In the genomic region with DNA sequence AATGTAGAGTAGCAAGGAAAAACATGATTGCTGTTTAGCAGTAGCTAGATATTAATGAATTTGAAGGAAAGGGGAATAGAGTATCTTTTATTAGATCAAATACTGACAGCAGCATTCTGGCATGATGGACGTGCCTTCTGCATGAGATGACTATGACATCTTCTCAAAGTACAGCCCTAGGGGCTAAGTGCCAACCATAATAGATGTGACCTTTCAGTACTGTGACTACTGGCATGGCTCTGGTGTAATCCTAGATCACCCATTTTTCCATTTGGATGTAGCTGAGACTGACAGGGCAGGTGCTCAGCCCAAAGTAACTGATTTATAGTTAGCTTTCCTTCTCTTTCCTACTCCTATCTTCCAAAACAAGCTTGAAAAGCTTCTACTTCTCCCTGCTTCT, we compare ENCODE assay signal across 24 mouse cellular contexts. TPM values are rescaled to one million over a fixed set of nuclear protein-coding genes. Genes with fewer than 3 reads are reported as not detected.
A peak's percentile ranks its signal among the peaks of the same experiment; 100 is the strongest.
DNase-seq lines count a peak whose midpoint lies in the region; ATAC-seq and TF ChIP-seq lines count a peak whose summit lies in the region.
"Had no signal": no experiment of that assay in that cellular context is flagged by ENCODE, and none has a peak within 500 bp of the region (broad histone marks: within the 10 kb centered on the region; RNA-seq: fewer than 3 reads in every experiment).

No protein-coding gene starts in this region.

- intact Hi-C loops in gastrocnemius, adult 2 months (cut with DNase I): no loop called here

- TF ChIP-seq POLR2A in liver, adult 2 months (IDR thresholded peaks at IDR 0.05; ENCODE audit: extremely low read depth, insufficient read depth, low read length): no peak
- TF ChIP-seq POLR2A in myocyte (IDR thresholded peaks at IDR 0.05; ENCODE audit: insufficient read length, low read depth): no peak

- H3K4me3 ChIP-seq in gastrocnemius, adult 2 months: no peak overlapping the region
- H3K4me3 ChIP-seq in liver, adult 2 months (ENCODE audit: insufficient read depth, low read depth, low read length): no peak overlapping the region
- no peak overlapping the region for H3K4me3 ChIP-seq in liver, postnatal 0 days (ENCODE audit: low read depth, low read length)
- H3K4me3 ChIP-seq in myocyte: no peak overlapping the region
- H3K4me3 ChIP-seq: forebrain, embryonic 10.5 days; heart, embryonic 12.5 days; hindbrain, embryonic 15.5 days; intestine, embryonic 15.5 days; limb, embryonic 12.5 days; midbrain, embryonic 13.5 days; neural tube, embryonic 15.5 days had no signal

- 24% methylated on average over 1 of the region's 1 CpGs for WGBS in liver, adult 2 months
- 72% methylated on average over 1 of the region's 1 CpGs for WGBS in liver, postnatal 0 days (ENCODE audit: insufficient replicate concordance)

- no peak overlapping the region for H3K9ac ChIP-seq in liver, adult 2 months (ENCODE audit: low read depth, low read length)
- H3K9ac ChIP-seq in liver, postnatal 0 days (replicated peaks): no peak overlapping the region
- H3K9ac ChIP-seq: heart, embryonic 12.5 days; hindbrain, embryonic 15.5 days; intestine, embryonic 15.5 days; limb, embryonic 12.5 days; midbrain, embryonic 13.5 days; neural tube, embryonic 15.5 days had no signal

- H3K4me1 ChIP-seq in liver, adult 2 months (ENCODE audit: control insufficient read depth, insufficient read depth, low read length): peaks cover 11% of the 10 kb centered on the region
- peaks cover 2% of the 10 kb centered on the region; the same call in 1 of the 2 replicates for H3K4me1 ChIP-seq in liver, postnatal 0 days (ENCODE audit: insufficient read depth)
- H3K4me1 ChIP-seq: forebrain, embryonic 10.5 days; heart, embryonic 12.5 days; hindbrain, embryonic 15.5 days; intestine, embryonic 15.5 days; limb, embryonic 12.5 days; midbrain, embryonic 13.5 days; neural tube, embryonic 15.5 days had no signal

- H3K79me2 ChIP-seq in liver, adult 2 months (ENCODE audit: control insufficient read depth, insufficient read depth, low read length): no peaks in the 10 kb centered on the region
- no peaks in the 10 kb centered on the region for H3K79me2 ChIP-seq in myocyte (ENCODE audit: control insufficient read depth, insufficient read depth)

- H3K36me3 ChIP-seq in liver, adult 2 months (ENCODE audit: control insufficient read depth, insufficient read depth, low read length): no peaks in the 10 kb centered on the region
- no peaks in the 10 kb centered on the region for H3K36me3 ChIP-seq in liver, postnatal 0 days (replicated peaks; ENCODE audit: insufficient read depth, low read length)
- no peaks in the 10 kb centered on the region for H3K36me3 ChIP-seq in myocyte (ENCODE audit: control insufficient read depth, insufficient read depth)
- H3K36me3 ChIP-seq: forebrain, embryonic 10.5 days; heart, embryonic 12.5 days; hindbrain, embryonic 15.5 days; intestine, embryonic 15.5 days; limb, embryonic 12.5 days; midbrain, embryonic 13.5 days; neural tube, embryonic 15.5 days had no signal

- H3ac ChIP-seq in myocyte (ENCODE audit: control insufficient read depth, insufficient read length): no peak overlapping the region

- no peaks in the 10 kb centered on the region for H3K9me3 ChIP-seq in liver, postnatal 0 days (ENCODE audit: low read length)
- H3K9me3 ChIP-seq: forebrain, embryonic 10.5 days; G1E; heart, embryonic 12.5 days; hindbrain, embryonic 15.5 days; intestine, embryonic 15.5 days; limb, embryonic 12.5 days; midbrain, embryonic 13.5 days; neural tube, embryonic 15.5 days had no signal

- no peak overlapping the region for H3K4me2 ChIP-seq in liver, postnatal 0 days (ENCODE audit: low read depth, low read length)
- H3K4me2 ChIP-seq in myocyte (ENCODE audit: low read depth): peak overlapping the region; percentile 61
- H3K4me2 ChIP-seq: heart, embryonic 12.5 days; hindbrain, embryonic 15.5 days; intestine, embryonic 15.5 days; limb, embryonic 12.5 days; midbrain, embryonic 13.5 days; neural tube, embryonic 15.5 days had no signal

- no peak for ATAC-seq in liver, postnatal 0 days
- no peak for ATAC-seq in granulocyte monocyte progenitor cell, adult 5-6 weeks (replicated peaks; ENCODE audit: poor library complexity, severe bottlenecking)
- ATAC-seq: intestine, embryonic 15.5 days; midbrain, embryonic 13.5 days had no signal

- TF ChIP-seq CTCF in gastrocnemius, adult 2 months (IDR thresholded peaks at IDR 0.05): no peak
- TF ChIP-seq CTCF in liver, adult 2 months (IDR thresholded peaks at IDR 0.05; ENCODE audit: low read depth, low read length): no peak
- no peak for TF ChIP-seq CTCF in liver, postnatal 0 days (IDR thresholded peaks at IDR 0.05; ENCODE audit: low read depth)

- no peaks in the 10 kb centered on the region for H3K27me3 ChIP-seq in liver, adult 2 months (ENCODE audit: control insufficient read depth, insufficient read depth, low read length)
- no peaks in the 10 kb centered on the region for H3K27me3 ChIP-seq in liver, postnatal 0 days (ENCODE audit: insufficient read depth, low read length)
- no peaks in the 10 kb centered on the region for H3K27me3 ChIP-seq in myocyte (ENCODE audit: control insufficient read depth, insufficient read depth, insufficient read length)
- H3K27me3 ChIP-seq: heart, embryonic 12.5 days; hindbrain, embryonic 15.5 days; intestine, embryonic 15.5 days; limb, embryonic 12.5 days; midbrain, embryonic 13.5 days; neural tube, embryonic 15.5 days had no signal

- peak; percentile 57 for DNase-seq in gastrocnemius, adult 2 months
- DNase-seq in gastrocnemius, postnatal 10 days: no peak
- DNase-seq in liver, adult 2 months (ENCODE audit: extremely low read depth, low read depth, low spot score): peak; percentile 87
- no peak for DNase-seq in liver, postnatal 0 days
- DNase-seq in gastrocnemius, adult 8-10 months (ENCODE audit: low spot score in 2 of 2): peak; percentile 34 to 56
- no peak for DNase-seq in left cerebral cortex, adult 18-20 months (ENCODE audit: low spot score in 2 of 2)
- DNase-seq: cerebellum, adult 18-20 months; cerebellum, postnatal 25 days; embryo, embryonic 11 days; layer of hippocampus, adult 9-11 months; right cerebral cortex, postnatal 14 days; thymus, postnatal 4 days had no signal

- H3K27ac ChIP-seq in gastrocnemius, adult 2 months: peak overlapping the region; percentile 85
- no peak overlapping the region for H3K27ac ChIP-seq in liver, adult 2 months (replicated peaks; ENCODE audit: insufficient read depth, low read depth, low read length)
- H3K27ac ChIP-seq in liver, postnatal 0 days (ENCODE audit: low read depth): no peak overlapping the region
- H3K27ac ChIP-seq: forebrain, embryonic 10.5 days; hindbrain, embryonic 15.5 days; intestine, embryonic 15.5 days; limb, embryonic 12.5 days; midbrain, embryonic 13.5 days; neural tube, embryonic 15.5 days had no signal

- TF ChIP-seq EP300 in liver, postnatal 0 days (IDR thresholded peaks at IDR 0.05; ENCODE audit: low read depth): no peak

TF ChIP-seq in myocyte, 11 proteins besides CTCF, POLR2A, EP300 and RAD21:
- TF ChIP-seq TCF12 (IDR thresholded peaks at IDR 0.05; ENCODE audit: insufficient read depth, poor library complexity, severe bottlenecking) (peak; percentile 77), REST (IDR thresholded peaks at IDR 0.05; ENCODE audit: insufficient read depth, insufficient read length) (no peak), TCF3 (IDR thresholded peaks at IDR 0.05; ENCODE audit: insufficient read length, low read depth) (peak; percentile 45), MAX (IDR thresholded peaks at IDR 0.05; ENCODE audit: low read depth) (no peak), MYOG (IDR thresholded peaks at IDR 0.05; ENCODE audit: control insufficient read depth in 1 of 3, insufficient read depth in 1 of 3, insufficient read length in 2 of 3, low read depth in 2 of 3) (peak in 1 of 3 experiments; percentile 34), MYOD1 (IDR thresholded peaks at IDR 0.05; ENCODE audit: control insufficient read depth in 1 of 3, insufficient read length in 2 of 3, low read depth in 2 of 3) (peak; percentile 94 to 97 (median 97))

RNA-seq across cellular contexts. Expression of a gene that starts 20.6 kb away (rescaled TPM):
- under 1 TPM; 0.20 to 0.45 TPM for total RNA-seq in gastrocnemius, adult 2 months (2021)
- total RNA-seq in gastrocnemius, postnatal 10 days (2021): 1 to 10 TPM in 1 of 2 experiments, not detected in 1; 1.2 TPM
- total RNA-seq in liver, adult 2 months (2014; rRNA removed): 8.3 and 11.2 TPM in 2 replicates
- polyA plus RNA-seq in liver, adult 2 months (2012; rRNA removed): 8.1 and 9.3 TPM in 2 replicates
- 74.1 and 78.4 TPM in 2 replicates for polyA plus RNA-seq in liver, postnatal 0 days (2015; fragmentation: Nextera tagmentation; extraction: Ambion mirVana)
- total RNA-seq in gastrocnemius, adult 8-10 months (2022): under 1 TPM in 2 of 4 experiments, not detected in 2; 0.31 to 0.56 TPM
- polyA plus RNA-seq in myocyte (2012; fragmentation: generic; extraction: Trizol): 0.12 TPM
- total RNA-seq in left cerebral cortex, adult 18-20 months (2021): not detected
- 4.3 and 5.5 TPM in 2 replicates for total RNA-seq in granulocyte monocyte progenitor cell, adult 5-6 weeks (2014; fragmentation: Nextera tagmentation)
- total RNA-seq in granulocyte monocyte progenitor cell, adult 5-6 weeks (2017): 5.4 and 14.1 TPM in 2 replicates
- total RNA-seq: heart, postnatal 25 days had no signal
- polyA plus RNA-seq: hindbrain, embryonic 15.5 days; limb, embryonic 12.5 days; midbrain, embryonic 13.5 days; neural tube, embryonic 15.5 days; stomach, embryonic 14.5 days had no signal

Comparison
In these comparisons a context has a peak if more than half of its experiments do, and no peak if none do; other contexts are left out.
1. DNase-seq: peak in gastrocnemius, adult 2 months (single experiment), liver, adult 2 months (single experiment) and gastrocnemius, adult 8-10 months (2 of 2); none in gastrocnemius, postnatal 10 days (single experiment), liver, postnatal 0 days (single experiment) and left cerebral cortex, adult 18-20 months (0 of 2).